Mouse (Mus musculus): ENCODE results near the gene Gramd4. TPM values are rescaled to one million over a fixed set of nuclear protein-coding genes. Genes with fewer than 3 reads are reported as not detected.
"Not testable (repeated sequence)": the region's sequence is repeated elsewhere in the genome, so short reads cannot be mapped to it uniquely, and the experiment has no call there.

Gene Gramd4
- polyA plus RNA-seq, 1 experiment from 2014 or later: 6.8 TPM

- H3K27ac ChIP-seq: peak overlapping the region; percentile 86
- no peaks in the 10 kb centered on the region for H3K27me3 ChIP-seq
- peak overlapping the region; percentile 60 for H3K4me2 ChIP-seq
- DNase-seq: peak; percentile 58
- peak overlapping the region; percentile 64 for H3K9ac ChIP-seq
- H3K4me3 ChIP-seq (replicated peaks): peak overlapping the region; percentile 33
- ATAC-seq (ENCODE audit: low read depth): peak; percentile 88
- WGBS (ENCODE audit: insufficient replicate concordance): 12% methylated on average over 10 of the region's 10 CpGs
- H3K9me3 ChIP-seq (replicated peaks): no peaks in the 10 kb centered on the region
- H3K36me3 ChIP-seq: no peaks in the 10 kb centered on the region
- peaks cover 57% of the 10 kb centered on the region for H3K4me1 ChIP-seq (replicated peaks)
These were observed 6.3 kb upstream of the Gramd4 start for GRCm38 (mm10) chr15:86051152-86051551.

GRCm38 (mm10) chr15:86051878-86052478, 5.5 kb upstream of the Gramd4 start:
- Histone ChIP-seq H3K27me3 (no peaks in the 10 kb centered on the region), H3K36me3 (no peaks in the 10 kb centered on the region), H3K27ac (peak overlapping the region; percentile 86), H3K9ac (peak overlapping the region; percentile 64), H3K4me1 (replicated peaks) (peaks cover 66% of the 10 kb centered on the region), H3K9me3 (replicated peaks) (peaks cover 4% of the 10 kb centered on the region; the same call in 1 of the 2 replicates), H3K4me2 (peak overlapping the region; percentile 60), H3K4me3 (replicated peaks) (peak overlapping the region; percentile 33; the same call in 1 of the 2 replicates)
- DNase-seq: no peak
- 46% methylated on average over 6 of the region's 6 CpGs for WGBS (ENCODE audit: insufficient replicate concordance)
- ATAC-seq (ENCODE audit: low read depth): no peak

GRCm38 (mm10) chr15:86053890-86054536, 3.5 kb upstream of the Gramd4 start:
- H3K9me3 ChIP-seq (replicated peaks): peaks cover 4% of the 10 kb centered on the region; the same call in 1 of the 2 replicates
- H3K9ac ChIP-seq: peak overlapping the region; percentile 41; the same call in 1 of the 2 replicates
- 31% methylated on average over 2 of the region's 2 CpGs for WGBS (ENCODE audit: insufficient replicate concordance)
- H3K27ac ChIP-seq: peak overlapping the region; percentile 68
- H3K4me1 ChIP-seq (replicated peaks): peaks cover 82% of the 10 kb centered on the region
- ATAC-seq (ENCODE audit: low read depth) (no peak), DNase-seq (peak; percentile 69)
- H3K4me3 ChIP-seq (replicated peaks): no peak overlapping the region
- no peaks in the 10 kb centered on the region for H3K27me3 ChIP-seq
- no peak overlapping the region for H3K4me2 ChIP-seq
- H3K36me3 ChIP-seq: no peaks in the 10 kb centered on the region

- H3K4me1 ChIP-seq (replicated peaks): peaks cover 90% of the 10 kb centered on the region
- H3K4me2 ChIP-seq; ATAC-seq (ENCODE audit: low read depth); H3K36me3 ChIP-seq; H3K9me3 ChIP-seq (replicated peaks); DNase-seq; H3K4me3 ChIP-seq (replicated peaks); H3K27me3 ChIP-seq: not testable (repeated sequence)
- WGBS (ENCODE audit: insufficient replicate concordance): 54% methylated on average over 3 of the region's 3 CpGs
- peak overlapping the region; percentile 68; the same call in 1 of the 2 replicates for H3K27ac ChIP-seq
- H3K9ac ChIP-seq: peak overlapping the region; percentile 41
These were observed 2.6 kb upstream of the Gramd4 start for GRCm38 (mm10) chr15:86054861-86055260.

- Histone ChIP-seq H3K27ac (0 out of 2 replicates have a peak overlapping the region, but pooled peaks have one; percentile 29), H3K4me2 (no peak overlapping the region), H3K9ac (no peak overlapping the region), H3K27me3 (no peaks in the 10 kb centered on the region), H3K4me3 (replicated peaks) (no peak overlapping the region), H3K4me1 (replicated peaks) (peaks cover 90% of the 10 kb centered on the region), H3K36me3 (no peaks in the 10 kb centered on the region), H3K9me3 (replicated peaks) (peaks cover 4% of the 10 kb centered on the region; the same call in 1 of the 2 replicates)
- no peak for ATAC-seq (ENCODE audit: low read depth)
- WGBS (ENCODE audit: insufficient replicate concordance): 47% methylated on average over 5 of the region's 5 CpGs
- no peak for DNase-seq
These were observed 1.2 kb upstream of the Gramd4 start for GRCm38 (mm10) chr15:86056221-86056760.

GRCm38 (mm10) chr15:86057908-86058307, 413 bp downstream of the Gramd4 start:
- Histone ChIP-seq H3K9ac (peak overlapping the region; percentile 98), H3K4me3 (replicated peaks) (peak overlapping the region; percentile 95), H3K4me2 (peak overlapping the region; percentile 98), H3K27ac (peak overlapping the region; percentile 73), H3K4me1 (replicated peaks) (peaks cover 92% of the 10 kb centered on the region), H3K27me3 (no peaks in the 10 kb centered on the region), H3K9me3 (replicated peaks) (peaks cover 4% of the 10 kb centered on the region; the same call in 1 of the 2 replicates), H3K36me3 (no peaks in the 10 kb centered on the region)
- ATAC-seq (ENCODE audit: low read depth) (no peak), DNase-seq (no peak)
- WGBS (ENCODE audit: insufficient replicate concordance): 14% methylated on average over 7 of the region's 7 CpGs

GRCm38 (mm10) chr15:86058394-86058915, 960 bp downstream of the Gramd4 start:
- peak overlapping the region; percentile 95 for H3K4me3 ChIP-seq (replicated peaks)
- no peaks in the 10 kb centered on the region for H3K27me3 ChIP-seq
- peaks cover 95% of the 10 kb centered on the region for H3K4me1 ChIP-seq (replicated peaks)
- H3K36me3 ChIP-seq: no peaks in the 10 kb centered on the region
- peaks cover 4% of the 10 kb centered on the region; the same call in 1 of the 2 replicates for H3K9me3 ChIP-seq (replicated peaks)
- H3K9ac ChIP-seq: peak overlapping the region; percentile 98
- DNase-seq (peak; percentile 49), ATAC-seq (ENCODE audit: low read depth) (peak; percentile 76)
- H3K4me2 ChIP-seq: peak overlapping the region; percentile 98
- WGBS (ENCODE audit: insufficient replicate concordance): under 1% methylated on average over 68 of the region's 70 CpGs
- H3K27ac ChIP-seq: peak overlapping the region; percentile 93

GRCm38 (mm10) chr15:86058931-86059834, 1.7 kb downstream of the Gramd4 start:
- peak overlapping the region; percentile 93 for H3K27ac ChIP-seq
- no peaks in the 10 kb centered on the region for H3K27me3 ChIP-seq
- H3K4me3 ChIP-seq (replicated peaks): peak overlapping the region; percentile 95
- peak overlapping the region; percentile 98 for H3K4me2 ChIP-seq
- ATAC-seq (ENCODE audit: low read depth): peak; percentile 24
- H3K36me3 ChIP-seq: no peaks in the 10 kb centered on the region
- H3K9me3 ChIP-seq (replicated peaks): peaks cover 4% of the 10 kb centered on the region; the same call in 1 of the 2 replicates
- DNase-seq: no peak
- H3K9ac ChIP-seq: peak overlapping the region; percentile 98
- H3K4me1 ChIP-seq (replicated peaks): peaks cover 95% of the 10 kb centered on the region
- WGBS (ENCODE audit: insufficient replicate concordance): 2% methylated on average over 46 of the region's 49 CpGs

GRCm38 (mm10) chr15:86059835-86060380, 2.4 kb downstream of the Gramd4 start:
- H3K4me3 ChIP-seq (replicated peaks): peak overlapping the region; percentile 95
- WGBS (ENCODE audit: insufficient replicate concordance): 23% methylated on average over 7 of the region's 7 CpGs
- peak overlapping the region; percentile 93 for H3K27ac ChIP-seq
- peaks cover 95% of the 10 kb centered on the region for H3K4me1 ChIP-seq (replicated peaks)
- H3K36me3 ChIP-seq: no peaks in the 10 kb centered on the region
- no peaks in the 10 kb centered on the region for H3K27me3 ChIP-seq
- DNase-seq: no peak
- H3K9me3 ChIP-seq (replicated peaks): peaks cover 4% of the 10 kb centered on the region; the same call in 1 of the 2 replicates
- peak overlapping the region; percentile 98 for H3K4me2 ChIP-seq
- H3K9ac ChIP-seq: peak overlapping the region; percentile 98
- peak; percentile 3; the same call in 1 of the 2 replicates for ATAC-seq (ENCODE audit: low read depth)

- Histone ChIP-seq H3K4me1 (replicated peaks) (peaks cover 96% of the 10 kb centered on the region), H3K27me3 (no peaks in the 10 kb centered on the region), H3K9ac (peak overlapping the region; percentile 98), H3K36me3 (no peaks in the 10 kb centered on the region), H3K9me3 (replicated peaks) (peaks cover 4% of the 10 kb centered on the region; the same call in 1 of the 2 replicates), H3K27ac (peak overlapping the region; percentile 93), H3K4me3 (replicated peaks) (peak overlapping the region; percentile 95), H3K4me2 (peak overlapping the region; percentile 98)
- no peak for DNase-seq
- no peak for ATAC-seq (ENCODE audit: low read depth)
- WGBS (ENCODE audit: insufficient replicate concordance): 85% methylated on average over 12 of the region's 12 CpGs
These were observed 3.1 kb downstream of the Gramd4 start for GRCm38 (mm10) chr15:86060581-86060980.

All from liver, embryonic 13.5 days (tissue).